Mouse (Mus musculus): Measurements from ENCODE around the gene Gtf3c2.

GRCm38 (mm10) chr5:31193631-31194281 lies 13.8 kb upstream of the Gtf3c2 start:
- TF ChIP-seq CTCF (IDR thresholded peaks at IDR 0.05; ENCODE audit: insufficient read depth, low read length) (no peak), POLR2A (IDR thresholded peaks at IDR 0.05; ENCODE audit: borderline replicate concordance, extremely low read depth, low read depth, low read length) (no peak)
